Mouse (Mus musculus) urinary bladder, postnatal 14 days (tissue): Measurements from ENCODE around the gene Tnfrsf26.
"Not testable (repeated sequence)": the region's sequence is repeated elsewhere in the genome, so short reads cannot be mapped to it uniquely, and the experiment has no call there.

Experiments used
- DNase-seq: peaks from one replicate; pipeline ENCODE4 v3.0.0; 2021; ENCODE audit warnings: low spot score

The Tnfrsf26 gene

DNA sequence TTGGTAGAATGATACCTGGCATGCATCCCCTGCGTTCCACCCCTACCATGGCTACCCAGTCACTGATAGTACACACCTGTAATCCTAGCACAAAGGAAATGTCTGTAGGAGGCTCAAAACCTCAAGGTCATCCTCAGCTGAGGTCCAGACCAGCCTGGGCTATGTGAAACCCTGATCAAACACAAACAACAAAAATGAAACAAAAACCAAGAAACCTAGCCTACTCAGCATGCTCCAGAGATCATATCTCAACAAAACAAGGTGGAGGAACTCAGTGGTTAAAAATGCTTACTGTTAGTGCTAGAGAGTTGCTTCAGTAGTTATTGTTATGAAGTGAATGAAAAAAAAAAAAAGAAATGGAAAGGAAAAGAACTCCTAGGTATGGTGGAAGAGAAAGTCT is at the start of gene Tnfrsf26:
Gene Tnfrsf26, minus strand, starts transcription at position 183 of the 400 bp plus-strand sequence.
- no peak for DNase-seq

DNA sequence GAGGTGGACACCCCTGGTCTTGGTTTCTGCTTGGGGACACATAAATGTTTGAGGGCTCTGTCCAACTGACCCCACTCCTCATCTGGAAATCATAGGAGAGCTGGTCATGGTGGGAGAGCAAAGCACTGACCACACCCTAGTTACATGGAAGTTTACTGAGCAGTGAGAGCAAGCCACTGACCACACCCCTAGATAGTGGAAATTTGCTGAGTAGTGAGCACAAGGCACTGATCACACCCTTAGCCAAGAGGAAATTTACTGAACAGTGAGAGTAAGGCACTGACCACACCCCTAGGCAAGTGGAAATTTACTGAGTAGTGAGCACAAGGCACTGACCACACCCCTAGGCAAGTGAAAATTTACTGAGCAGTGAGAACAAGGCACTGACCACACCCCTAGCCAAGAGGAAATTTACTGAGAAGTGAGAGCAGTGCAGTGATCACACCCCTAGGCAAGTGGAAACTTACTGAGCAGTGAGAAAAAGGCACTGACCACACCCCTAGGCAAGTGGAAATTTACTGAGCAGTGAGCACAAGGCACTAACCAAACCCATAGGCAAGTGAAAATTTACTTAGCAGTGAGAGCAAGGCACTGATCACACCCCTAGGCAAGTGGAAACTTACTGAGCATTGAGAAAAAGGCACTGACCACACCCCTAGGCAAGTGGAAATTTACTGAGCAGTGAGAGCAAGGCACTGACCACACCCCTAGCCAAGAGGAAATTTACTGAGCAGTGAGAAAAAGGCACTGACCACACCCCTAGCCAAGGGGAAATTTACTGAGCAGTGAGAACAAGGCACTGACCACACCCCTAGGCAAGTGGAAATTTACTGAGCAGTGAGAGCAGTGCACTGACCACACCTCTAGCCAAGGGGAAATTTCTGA is 38.1 kb upstream of the Tnfrsf26 start:
- no peak for DNase-seq

- no peak for DNase-seq
These were observed 34.9 kb upstream of the Tnfrsf26 start for GRCm38 (mm10) chr7:143663470-143663869.

GRCm38 (mm10) chr7:143660797-143661196 is 32.3 kb upstream of the Tnfrsf26 start:
- no peak for DNase-seq

GRCm38 (mm10) chr7:143649769-143650346 is 21.3 kb upstream of the Tnfrsf26 start:
- not testable (repeated sequence) for DNase-seq

- peak; percentile 85 for DNase-seq
These were observed 20.7 kb upstream of the Tnfrsf26 start, which contains the start of gene Tnfrsf22 for GRCm38 (mm10) chr7:143649034-143649768. Gene Tnfrsf22, minus strand, starts transcription at chr7:143649661.

DNA sequence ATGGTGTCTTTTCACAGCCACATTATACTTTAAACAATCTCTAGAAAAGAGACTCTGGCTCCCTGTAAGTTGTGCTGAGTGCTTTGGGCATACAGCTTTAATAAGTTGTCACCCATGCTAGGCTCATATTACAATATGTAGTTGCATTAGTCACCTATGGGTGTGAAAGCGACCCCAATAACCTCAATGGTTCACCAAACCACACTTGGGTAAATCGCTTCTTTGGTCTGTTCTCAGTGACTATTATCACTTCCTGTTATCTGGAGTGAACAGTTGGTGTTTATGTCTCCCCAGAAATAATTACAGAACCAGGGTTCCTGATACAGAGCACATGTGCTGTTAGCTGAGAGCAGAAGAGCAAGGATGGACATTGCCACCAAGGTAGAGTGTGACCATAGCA is 15.4 kb upstream of the Tnfrsf26 start:
- DNase-seq, result not testable (repeated sequence)

DNA sequence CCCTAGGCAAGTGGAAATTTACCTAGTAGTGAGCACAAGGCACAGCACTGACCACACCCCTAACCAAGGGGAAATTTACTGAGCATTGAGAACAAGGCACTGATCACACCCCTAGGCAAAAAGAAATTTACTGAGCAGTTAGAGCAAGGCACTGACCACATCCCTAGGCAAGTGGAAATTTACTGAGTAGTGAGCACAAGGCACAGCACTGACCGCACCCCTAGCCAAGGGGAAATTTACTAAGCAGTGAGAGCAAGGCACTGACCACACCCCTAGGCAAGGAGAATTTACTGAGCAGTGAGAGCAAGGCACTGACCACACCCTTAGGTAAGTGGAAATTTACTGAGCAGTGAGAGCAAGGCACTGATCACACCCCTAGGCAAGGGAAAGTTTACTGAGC is 8.2 kb upstream of the Tnfrsf26 start:
- DNase-seq, result no peak

- DNase-seq, result no peak
These were observed 3.0 kb upstream of the Tnfrsf26 start for GRCm38 (mm10) chr7:143631503-143631902.

GRCm38 (mm10) chr7:143629501-143629900 is 979 bp upstream of the Tnfrsf26 start:
- no peak for DNase-seq

GRCm38 (mm10) chr7:143627555-143628286 is 801 bp downstream of the Tnfrsf26 start:
- DNase-seq, result no peak

DNA sequence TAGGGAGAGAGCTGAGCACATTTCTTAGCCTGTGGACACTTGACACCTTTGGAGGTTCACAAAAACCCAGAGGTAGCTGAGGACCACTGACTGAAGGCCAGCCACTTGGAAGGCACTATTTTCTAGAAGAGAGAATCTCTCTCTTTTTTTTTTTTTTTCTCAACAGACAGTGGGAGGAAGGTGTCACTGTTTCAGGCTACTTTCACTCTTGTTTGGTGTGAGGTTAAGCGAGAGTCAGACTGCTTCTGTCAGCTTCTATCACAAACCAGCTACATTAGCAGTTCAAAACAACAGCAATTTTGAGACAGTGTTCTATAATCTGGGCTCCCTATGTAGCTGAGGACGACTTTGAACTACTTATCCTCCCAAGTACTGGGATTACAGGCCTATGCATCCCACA is 2.3 kb downstream of the Tnfrsf26 start:
- DNase-seq, result no peak

DNA sequence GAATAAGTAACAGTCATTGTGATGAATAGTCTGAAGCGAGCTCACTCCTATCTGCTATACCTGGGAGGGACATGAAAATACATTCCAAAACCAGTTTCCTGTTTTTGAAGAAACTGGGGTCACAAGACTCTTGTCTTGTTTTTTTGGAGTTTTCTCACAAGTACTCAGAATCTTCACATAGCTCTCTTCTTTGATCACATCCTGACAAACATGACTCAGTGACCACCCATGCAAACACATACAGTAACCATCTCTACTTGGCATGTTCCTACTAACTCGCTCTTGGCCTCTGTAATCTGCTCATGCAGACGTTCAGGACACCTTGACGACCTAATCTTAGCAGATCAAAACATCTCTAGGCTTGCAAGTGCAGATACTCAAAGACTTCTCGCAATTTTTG is 3.4 kb downstream of the Tnfrsf26 start:
- no peak for DNase-seq

GRCm38 (mm10) chr7:143624561-143624960 is 4.0 kb downstream of the Tnfrsf26 start:
- DNase-seq, result no peak

DNA sequence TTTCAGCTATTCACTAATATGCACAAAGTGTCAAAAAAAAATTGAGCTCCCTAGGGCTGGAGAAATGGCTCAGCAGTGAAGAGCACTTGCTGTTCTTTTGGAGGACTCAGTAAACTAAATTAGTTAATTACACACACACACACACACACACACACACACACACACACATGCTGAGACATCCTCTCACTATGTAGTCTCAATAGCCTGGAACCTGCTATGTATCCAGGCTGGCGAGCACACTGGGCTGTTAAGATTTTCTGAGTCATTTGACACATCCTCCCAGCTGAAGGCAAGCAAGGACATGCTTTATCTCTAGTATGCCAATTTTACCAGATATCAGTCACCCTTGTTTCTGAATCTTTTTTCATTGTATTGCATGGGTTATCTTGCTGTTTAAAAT is 7.6 kb downstream of the Tnfrsf26 start:
- DNase-seq, result peak; percentile 24

- no peak for DNase-seq
These were observed 14.0 kb downstream of the Tnfrsf26 start for GRCm38 (mm10) chr7:143614404-143615135.

DNA sequence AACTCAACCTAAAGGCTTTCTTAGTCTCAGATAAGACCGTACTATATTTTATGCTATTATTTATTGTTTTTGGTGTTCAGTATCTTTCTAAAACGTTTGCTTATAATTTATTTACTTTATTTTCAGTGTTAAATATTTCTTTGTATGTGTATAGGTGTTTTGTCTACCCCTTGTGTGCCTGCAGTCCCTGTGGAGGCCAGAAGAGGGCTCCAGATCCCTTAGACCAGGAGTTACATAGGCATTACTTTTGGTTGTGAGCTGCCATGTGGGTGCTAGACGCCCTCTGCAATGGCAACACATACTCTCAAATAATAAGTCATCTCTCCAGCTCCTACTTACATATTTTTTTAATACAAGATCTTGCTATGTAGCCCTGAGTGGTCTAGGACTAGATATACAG is 16.3 kb downstream of the Tnfrsf26 start:
- DNase-seq, result no peak

- no peak for DNase-seq
These were observed 23.2 kb downstream of the Tnfrsf26 start for GRCm38 (mm10) chr7:143605321-143605720.

GRCm38 (mm10) chr7:143604889-143605288 is 23.6 kb downstream of the Tnfrsf26 start:
- no peak for DNase-seq

DNA sequence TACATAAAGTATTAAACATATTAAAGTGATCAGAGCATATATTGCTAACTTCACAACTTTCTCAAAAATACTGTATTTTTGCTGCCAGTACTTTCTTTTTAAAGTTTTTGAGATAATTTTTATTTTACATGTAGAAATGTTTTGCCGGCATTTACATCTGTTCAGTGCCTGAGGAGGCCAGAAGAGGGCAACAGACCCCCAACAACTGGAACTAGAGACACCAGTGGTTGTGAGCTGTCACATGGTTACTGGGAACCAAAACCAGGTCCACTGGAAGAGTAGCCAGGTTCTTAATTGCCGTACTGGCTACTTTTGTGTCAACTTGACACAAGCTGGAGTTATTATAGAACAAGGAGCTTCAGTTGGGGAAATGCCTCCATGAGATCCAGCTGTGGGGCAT is 26.8 kb downstream of the Tnfrsf26 start:
- DNase-seq, result no peak

GRCm38 (mm10) chr7:143600231-143600740 is 28.2 kb downstream of the Tnfrsf26 start:
- no peak for DNase-seq
